Mouse (Mus musculus): ENCODE data around the gene Itgb2l.

DNA sequence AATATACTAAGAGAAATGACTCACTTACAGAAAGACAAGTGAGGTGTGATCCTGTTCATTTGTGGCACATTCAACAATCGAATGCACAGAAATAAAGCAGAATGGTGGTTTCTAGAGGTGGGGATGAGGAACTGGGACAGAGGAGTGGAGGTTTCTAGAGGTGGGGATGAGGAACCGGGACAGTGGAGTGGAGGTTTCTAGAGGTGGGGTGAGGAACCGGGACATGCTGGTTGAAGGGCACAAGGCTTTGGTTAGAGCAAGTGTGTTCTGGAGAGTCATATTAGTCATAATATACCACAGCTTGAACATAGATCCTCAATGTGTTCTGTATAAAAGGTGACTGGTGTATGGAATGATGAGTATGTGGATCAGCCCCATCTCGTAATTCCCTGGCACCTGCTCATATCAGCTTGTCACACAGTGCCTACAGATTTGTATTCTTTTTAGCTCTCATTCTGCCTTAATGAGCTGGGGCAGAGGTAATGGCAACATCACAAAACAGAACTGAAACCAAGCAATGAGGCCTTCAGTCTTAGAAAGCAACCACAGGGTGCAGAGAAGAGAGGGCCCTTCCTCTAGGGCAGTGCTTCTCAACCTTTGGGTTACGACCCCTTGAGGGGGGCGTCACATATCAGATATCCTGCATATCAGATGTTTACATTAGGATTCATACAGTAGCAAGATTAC is 55.6 kb downstream of the Itgb2l start:
- TF ChIP-seq CTCF (IDR thresholded peaks at IDR 0.05; ENCODE audit: borderline replicate concordance, extremely low read depth, insufficient read depth, insufficient read length) (no peak), POLR2A (IDR thresholded peaks at IDR 0.05; ENCODE audit: borderline replicate concordance, extremely low read depth, insufficient read depth, insufficient read length, poor library complexity, severe bottlenecking) (no peak)
